Mouse (Mus musculus) thymus, postnatal 4 days (tissue): ENCODE measurements around the gene Rsad1.

Source experiments
- DNase-seq: peaks from one replicate; pipeline ENCODE4 v3.0.0; 2021

The Rsad1 gene

DNA sequence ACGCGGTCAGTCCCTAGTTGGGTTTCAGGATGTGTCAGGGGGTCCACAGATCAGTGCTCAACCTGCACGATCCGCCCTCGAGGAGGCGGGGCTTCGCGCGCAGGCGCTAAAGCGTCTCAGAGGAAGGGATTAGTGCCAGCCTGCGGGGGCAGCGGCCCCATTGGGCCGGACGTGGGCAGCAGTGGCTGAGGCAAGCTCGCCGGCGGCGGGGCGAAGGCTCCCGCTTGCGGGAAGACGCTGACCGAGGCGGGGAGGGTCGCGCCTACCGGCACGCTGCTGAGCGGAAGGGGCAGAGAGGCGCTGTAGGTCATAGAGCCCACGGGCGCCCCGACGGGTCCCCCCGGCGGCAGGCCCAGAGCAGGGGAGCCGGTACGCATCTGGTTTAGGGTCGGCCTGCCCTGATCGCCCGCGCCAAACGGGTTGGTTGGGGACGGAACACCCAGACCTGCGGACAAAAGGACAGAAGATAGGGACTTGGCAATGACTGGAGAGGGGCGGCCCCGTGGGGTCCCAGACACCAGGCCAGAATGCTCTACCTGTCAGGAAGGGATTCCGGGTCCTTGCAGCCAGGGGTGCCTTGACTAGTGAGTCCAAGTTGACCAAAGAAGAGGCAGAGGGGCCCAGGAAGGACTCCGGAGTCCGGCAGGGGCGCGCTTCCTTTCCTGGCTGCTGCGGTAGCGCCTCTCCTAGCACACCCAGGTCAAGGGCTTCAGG, 57.9 kb downstream of the Rsad1 start:
- DNase-seq = peak; percentile 45
